Mouse (Mus musculus) CH12F3 (cell line): ENCODE measurements around the gene Arhgap25.
"Not testable (repeated sequence)": the region's sequence is repeated elsewhere in the genome, so short reads cannot be mapped to it uniquely, and the experiment has no call there.

Experiments
- in situ Hi-C: fragments of 300-500 bp; cut with MboI; formaldehyde crosslinking; loops from 2 replicates; pipeline ENCODE4 v1.14.3; 2020; ENCODE audit warnings: low sequenced_read_pairs

The Arhgap25 gene

GRCm38 (mm10) chr6:87504875-87505274 lies 28.2 kb downstream of the Arhgap25 start:
- in situ Hi-C loops: no loop called here

GRCm38 (mm10) chr6:87503976-87504375 lies 29.1 kb downstream of the Arhgap25 start:
- in situ Hi-C loops: no loop called here

- in situ Hi-C loops: no loop called here
These were observed 29.5 kb downstream of the Arhgap25 start for GRCm38 (mm10) chr6:87503536-87503935.

- in situ Hi-C loops: no loop called here
These were observed 30.2 kb downstream of the Arhgap25 start for GRCm38 (mm10) chr6:87502831-87503286.

- in situ Hi-C loops: no loop called here
These were observed 30.6 kb downstream of the Arhgap25 start for GRCm38 (mm10) chr6:87502411-87502810.

GRCm38 (mm10) chr6:87500696-87501095 lies 32.4 kb downstream of the Arhgap25 start:
- in situ Hi-C loops: no loop called here

- in situ Hi-C loops: no loop called here
These were observed 33.3 kb downstream of the Arhgap25 start for GRCm38 (mm10) chr6:87499791-87500190.

- in situ Hi-C loops: no loop called here
These were observed 36.9 kb downstream of the Arhgap25 start for GRCm38 (mm10) chr6:87496143-87496542.

GRCm38 (mm10) chr6:87494339-87494738 lies 38.7 kb downstream of the Arhgap25 start:
- in situ Hi-C loops: no loop called here

- in situ Hi-C loops: no loop called here
These were observed 45.2 kb downstream of the Arhgap25 start for GRCm38 (mm10) chr6:87487657-87488426.

GRCm38 (mm10) chr6:87484806-87485205 lies 48.3 kb downstream of the Arhgap25 start:
- in situ Hi-C loops: no loop called here

GRCm38 (mm10) chr6:87483900-87484289 lies 49.2 kb downstream of the Arhgap25 start:
- in situ Hi-C loops: no loop called here

- in situ Hi-C loops: no loop called here
These were observed 49.7 kb downstream of the Arhgap25 start for GRCm38 (mm10) chr6:87483224-87483899.

- in situ Hi-C loops: no loop called here
These were observed 53.6 kb downstream of the Arhgap25 start for GRCm38 (mm10) chr6:87479291-87479999.

- in situ Hi-C loops: no loop called here
These were observed 54.2 kb downstream of the Arhgap25 start for GRCm38 (mm10) chr6:87478847-87479246.

- in situ Hi-C loops: no loop called here
These were observed 57.8 kb downstream of the Arhgap25 start for GRCm38 (mm10) chr6:87475223-87475622.

GRCm38 (mm10) chr6:87470098-87470497 lies 63.0 kb downstream of the Arhgap25 start:
- in situ Hi-C loops: not testable (repeated sequence)

- in situ Hi-C loops: loop anchor here (10.0 kb wide), 1 partner anchor 196 kb away; no protein-coding TSS in a partner anchor
These were observed 64.7 kb downstream of the Arhgap25 start for GRCm38 (mm10) chr6:87468372-87468771.

GRCm38 (mm10) chr6:87467373-87467772 lies 65.7 kb downstream of the Arhgap25 start:
- in situ Hi-C loops: loop anchor here (10.0 kb wide), 1 partner anchor 197 kb away; no protein-coding TSS in a partner anchor

- in situ Hi-C loops: loop anchor here (10.0 kb wide), 1 partner anchor 199 kb away; no protein-coding TSS in a partner anchor
These were observed 66.8 kb downstream of the Arhgap25 start for GRCm38 (mm10) chr6:87466221-87466620.

GRCm38 (mm10) chr6:87455507-87455906 lies 77.6 kb downstream of the Arhgap25 start:
- in situ Hi-C loops: no loop called here
